Mouse (Mus musculus): ENCODE data around the gene Cytip. TPM values are rescaled to one million over a fixed set of nuclear protein-coding genes. Genes with fewer than 3 reads are reported as not detected.

Gene Cytip
- 1 to 10 TPM in 1 of 2 experiments, under 1 TPM in 1; 0.97 to 1.2 TPM for total RNA-seq (2021)

GRCm38 (mm10) chr2:58195346-58195745 is at the start of gene Cytip:
Gene Cytip, minus strand, starts transcription at chr2:58195532.
- DNase-seq = no peak

- no peak for DNase-seq
Measured at GRCm38 (mm10) chr2:58240639-58241038, 45.3 kb upstream of the Cytip start.

- no peak for DNase-seq
Measured at GRCm38 (mm10) chr2:58237487-58237886, 42.2 kb upstream of the Cytip start.

GRCm38 (mm10) chr2:58199442-58199841 is 4.1 kb upstream of the Cytip start:
- peak; percentile 73 for DNase-seq

- DNase-seq = no peak
Measured at GRCm38 (mm10) chr2:58196880-58197279, 1.5 kb upstream of the Cytip start.

GRCm38 (mm10) chr2:58194422-58195115 is 763 bp downstream of the Cytip start:
- no peak for DNase-seq

- DNase-seq = no peak
Measured at GRCm38 (mm10) chr2:58192160-58192559, 3.2 kb downstream of the Cytip start.

- no peak for DNase-seq
Measured at GRCm38 (mm10) chr2:58189501-58189900, 5.8 kb downstream of the Cytip start.

GRCm38 (mm10) chr2:58188903-58189302 is 6.4 kb downstream of the Cytip start:
- DNase-seq = no peak

GRCm38 (mm10) chr2:58187310-58188051 is 7.9 kb downstream of the Cytip start:
- DNase-seq = no peak

GRCm38 (mm10) chr2:58184197-58184596 is 11.1 kb downstream of the Cytip start:
- no peak for DNase-seq

- no peak for DNase-seq
Measured at GRCm38 (mm10) chr2:58183658-58184057, 11.7 kb downstream of the Cytip start.

GRCm38 (mm10) chr2:58180776-58181175 is 14.6 kb downstream of the Cytip start:
- DNase-seq = no peak

- DNase-seq = no peak
Measured at GRCm38 (mm10) chr2:58179056-58179455, 16.3 kb downstream of the Cytip start.

GRCm38 (mm10) chr2:58175392-58176291 is 19.7 kb downstream of the Cytip start:
- peak; percentile 72 for DNase-seq

- no peak for DNase-seq
Measured at GRCm38 (mm10) chr2:58174476-58175286, 20.7 kb downstream of the Cytip start.

- no peak for DNase-seq
Measured at GRCm38 (mm10) chr2:58172963-58173362, 22.4 kb downstream of the Cytip start.

- no peak for DNase-seq
Measured at GRCm38 (mm10) chr2:58169173-58169572, 26.2 kb downstream of the Cytip start.

GRCm38 (mm10) chr2:58167654-58168053 is 27.7 kb downstream of the Cytip start:
- DNase-seq = no peak

- no peak for DNase-seq
Measured at GRCm38 (mm10) chr2:58166764-58167163, 28.6 kb downstream of the Cytip start.

- DNase-seq = no peak
Measured at GRCm38 (mm10) chr2:58163457-58164181, 31.7 kb downstream of the Cytip start.
